Mouse (Mus musculus): ENCODE data around the gene Brdt.
"Not testable (repeated sequence)": the region's sequence is repeated elsewhere in the genome, so short reads cannot be mapped to it uniquely, and the experiment has no call there.

Gene Brdt

GRCm38 (mm10) chr5:107342891-107343290 lies 11.9 kb downstream of the Brdt start:
- no peak for DNase-seq

- DNase-seq: peak; percentile 9
These were observed 15.3 kb downstream of the Brdt start for GRCm38 (mm10) chr5:107346214-107346613.

DNA sequence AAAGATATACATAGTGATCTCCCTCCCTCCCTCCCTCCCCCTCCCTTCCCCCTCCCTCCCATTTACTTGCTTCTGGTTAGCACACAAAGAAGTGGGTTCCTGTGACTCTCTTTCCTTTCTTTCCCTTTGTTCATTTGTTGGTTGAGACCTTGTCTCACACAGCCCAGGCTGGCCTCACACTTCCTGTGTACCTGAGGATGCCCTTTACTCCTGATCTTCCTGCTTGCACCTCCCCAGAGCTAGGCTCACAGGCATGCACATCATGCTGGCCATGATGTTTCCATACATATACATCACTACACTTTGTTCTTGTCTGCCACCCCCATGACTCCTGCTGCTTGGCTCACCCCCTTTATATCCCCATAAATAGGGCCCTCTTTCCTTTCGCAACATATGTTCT lies 21.6 kb downstream of the Brdt start:
- no peak for DNase-seq

DNA sequence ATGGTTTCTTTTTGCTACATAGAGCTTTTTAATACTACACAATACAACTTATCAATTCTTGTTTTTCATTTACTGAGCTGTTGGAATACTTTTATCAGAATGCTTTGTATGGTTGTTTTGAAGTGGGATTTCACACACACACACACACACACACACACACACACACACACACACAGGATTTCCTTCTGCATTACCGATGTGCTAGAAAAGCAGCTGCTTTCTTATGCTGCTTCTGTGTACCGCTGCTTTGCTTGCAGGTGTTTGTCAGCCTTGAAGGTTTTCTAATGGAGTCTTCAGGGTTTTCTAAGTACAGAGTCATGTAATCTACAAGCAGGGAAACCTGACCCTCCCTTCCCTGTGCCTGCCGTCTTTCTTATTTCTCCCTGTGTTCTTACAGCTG lies 23.0 kb downstream of the Brdt start:
- DNase-seq: no peak

- peak; percentile 11 for DNase-seq
These were observed 24.8 kb downstream of the Brdt start for GRCm38 (mm10) chr5:107355801-107356200.

DNA sequence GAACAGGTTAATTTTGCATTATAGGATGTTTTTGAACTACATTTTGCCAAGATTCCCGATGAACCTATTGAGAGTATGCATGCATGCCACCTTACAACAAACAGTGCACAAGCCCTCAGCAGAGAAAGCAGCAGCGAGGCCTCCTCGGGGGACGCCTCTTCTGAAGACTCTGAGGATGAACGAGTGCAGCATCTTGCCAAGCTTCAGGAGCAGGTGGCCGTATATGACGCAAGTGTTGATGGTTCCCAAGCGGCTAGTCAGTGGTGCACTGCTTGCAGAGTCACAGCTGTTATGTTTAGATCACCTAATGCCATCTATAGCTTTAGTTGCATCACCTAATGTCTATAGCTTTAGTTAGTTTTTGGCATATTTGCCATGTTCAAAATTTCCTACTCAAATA lies 26.8 kb downstream of the Brdt start:
- DNase-seq: no peak

- peak; percentile 89 for DNase-seq
These were observed 28.6 kb downstream of the Brdt start for GRCm38 (mm10) chr5:107359395-107360053.

- DNase-seq: peak; percentile 4
These were observed 29.2 kb downstream of the Brdt start for GRCm38 (mm10) chr5:107360054-107360730.

GRCm38 (mm10) chr5:107370040-107370439 lies 39.1 kb downstream of the Brdt start:
- no peak for DNase-seq

DNA sequence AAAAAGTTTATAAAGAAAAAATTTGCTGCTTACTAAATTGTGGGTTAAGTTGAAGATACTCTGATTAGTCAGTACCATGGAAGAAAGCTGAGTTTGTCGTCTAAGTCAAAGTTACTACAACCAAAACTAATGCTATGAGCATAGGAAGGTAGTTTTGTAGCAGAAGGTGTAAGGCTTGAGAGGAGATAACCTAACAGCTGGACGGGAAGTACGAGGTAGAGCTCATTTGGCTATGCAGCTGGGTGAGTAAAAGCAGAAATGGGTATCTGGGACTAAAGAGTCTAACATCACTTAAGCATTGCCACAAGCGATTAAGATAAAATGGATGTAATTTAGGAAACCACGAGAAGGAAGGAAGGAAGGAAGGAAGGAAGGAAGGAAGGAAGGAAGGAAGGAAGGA lies 40.4 kb downstream of the Brdt start:
- DNase-seq: no peak

DNA sequence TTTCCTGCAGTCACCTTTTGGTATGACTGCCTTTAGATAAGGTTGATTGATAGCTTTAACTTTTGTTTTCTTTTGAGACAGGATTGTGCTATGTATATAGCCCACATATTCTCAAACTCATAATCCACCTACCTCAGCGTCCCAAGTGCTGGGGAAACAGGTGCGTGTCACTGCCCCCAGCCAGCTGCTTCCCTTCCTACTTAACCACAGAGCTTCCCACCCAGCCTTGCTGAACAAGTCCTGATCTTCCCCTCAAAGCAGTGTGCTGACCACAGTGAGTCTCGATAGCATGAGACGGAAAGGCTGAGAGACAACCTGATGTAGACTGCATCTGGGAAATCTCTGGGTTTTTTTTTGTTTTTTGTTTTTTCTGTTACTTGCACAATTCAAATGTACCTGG lies 42.3 kb downstream of the Brdt start:
- no peak for DNase-seq

DNA sequence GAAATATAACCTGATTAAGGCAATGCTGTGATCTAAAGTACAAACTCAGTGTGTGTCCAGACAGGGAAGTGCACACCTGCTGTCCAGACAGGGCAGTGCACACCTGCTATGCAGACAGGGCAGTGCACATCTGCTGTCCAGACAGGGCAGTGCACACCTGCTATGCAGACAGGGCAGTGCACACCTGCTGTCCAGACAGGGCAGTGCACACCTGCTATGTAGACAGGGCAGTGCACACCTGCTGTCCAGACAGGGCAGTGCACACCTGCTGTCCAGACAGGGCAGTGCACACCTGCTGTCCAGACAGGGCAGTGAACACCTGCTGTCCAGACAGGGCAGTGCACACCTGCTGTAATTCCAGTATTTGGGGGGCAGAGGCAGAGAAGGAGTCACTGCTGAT lies 55.5 kb downstream of the Brdt start:
- not testable (repeated sequence) for DNase-seq

- no peak for DNase-seq
These were observed 56.8 kb downstream of the Brdt start for GRCm38 (mm10) chr5:107387788-107388187.

DNA sequence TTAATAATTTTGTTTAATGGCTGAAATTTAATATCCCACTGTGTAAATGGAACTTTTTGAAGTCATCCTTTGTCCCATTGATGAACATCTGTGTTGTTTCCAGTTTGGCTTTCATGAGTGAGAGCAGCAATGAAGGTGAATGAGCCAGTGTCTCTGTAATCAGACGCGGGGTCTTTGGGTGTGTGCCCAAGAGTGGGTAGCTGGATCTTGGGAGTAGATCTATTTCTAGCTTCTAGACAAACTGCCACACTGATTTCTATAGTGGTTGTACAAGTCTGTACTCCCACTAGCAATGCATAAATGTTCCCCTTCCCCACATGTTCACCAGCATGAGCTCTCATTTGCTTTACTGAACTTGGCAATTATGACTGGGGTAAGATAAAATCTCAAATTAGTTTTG lies 58.4 kb downstream of the Brdt start:
- DNase-seq: no peak

DNA sequence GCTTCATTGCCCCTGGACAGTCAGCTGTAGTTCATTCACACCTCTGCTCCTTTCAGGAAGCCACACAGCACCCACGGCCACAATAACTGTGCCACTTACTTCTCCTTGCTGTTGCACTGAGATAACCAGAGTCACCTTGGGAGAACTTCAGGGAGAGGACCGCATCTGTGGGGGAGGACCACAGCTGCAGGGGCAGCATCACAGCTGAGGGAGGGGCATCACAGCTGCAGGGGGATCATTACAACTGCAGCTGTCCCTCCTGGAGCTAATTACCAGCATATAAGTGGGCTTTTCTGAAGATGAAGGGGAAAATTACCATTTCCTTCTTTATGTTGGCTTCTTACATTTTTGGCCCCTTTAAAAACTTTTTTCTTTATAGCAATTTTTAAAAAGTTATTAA lies 63.5 kb downstream of the Brdt start:
- DNase-seq: no peak

DNA sequence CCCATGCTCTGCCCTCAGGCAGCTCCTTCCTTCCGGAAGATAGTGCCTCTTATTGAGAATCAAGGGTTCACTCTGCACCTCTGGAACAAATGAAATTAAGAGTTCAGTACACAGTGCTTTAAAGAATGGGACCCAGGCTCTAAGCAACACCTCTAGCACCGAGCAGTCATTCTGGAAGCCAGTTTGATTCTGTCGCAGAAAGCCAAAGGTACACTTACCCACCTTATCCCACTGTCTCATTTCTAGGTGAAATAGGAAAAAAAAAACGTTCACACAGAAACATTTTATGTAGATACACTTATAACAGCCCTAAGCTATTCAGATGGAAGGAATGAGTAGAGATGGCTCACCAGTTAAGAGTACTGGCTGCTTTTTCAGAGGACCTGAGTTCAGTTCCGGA lies 71.5 kb downstream of the Brdt start, which contains the start of gene Ephx4:
Gene Ephx4 (plus strand): TSS at position 301 of the 400 bp plus-strand sequence.
- DNase-seq: no peak

- peak; percentile 11 for DNase-seq
These were observed 72.3 kb downstream of the Brdt start for GRCm38 (mm10) chr5:107403011-107403946.

GRCm38 (mm10) chr5:107403947-107404684 lies 73.2 kb downstream of the Brdt start:
- DNase-seq: no peak

DNA sequence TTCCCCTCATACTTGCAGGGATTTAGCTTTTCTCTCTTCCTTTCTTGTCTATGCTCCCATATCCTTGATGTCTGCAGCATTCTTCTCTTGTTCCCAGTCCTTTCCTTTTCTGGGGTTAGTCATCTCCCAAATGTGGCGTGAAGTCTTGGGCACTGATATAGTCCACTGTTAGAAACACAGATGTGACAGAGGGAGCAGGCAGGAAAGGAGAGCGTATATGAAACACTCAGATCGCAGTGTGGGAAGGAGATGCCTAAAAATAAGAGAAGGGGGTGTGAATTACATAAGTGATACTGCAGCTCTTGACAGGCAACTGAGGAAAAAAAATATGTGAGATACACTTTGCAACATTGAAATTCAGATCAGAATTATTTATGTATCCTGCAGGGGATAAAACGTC lies 74.4 kb downstream of the Brdt start:
- no peak for DNase-seq

- DNase-seq: no peak
These were observed 79.3 kb downstream of the Brdt start for GRCm38 (mm10) chr5:107410305-107410704.

DNA sequence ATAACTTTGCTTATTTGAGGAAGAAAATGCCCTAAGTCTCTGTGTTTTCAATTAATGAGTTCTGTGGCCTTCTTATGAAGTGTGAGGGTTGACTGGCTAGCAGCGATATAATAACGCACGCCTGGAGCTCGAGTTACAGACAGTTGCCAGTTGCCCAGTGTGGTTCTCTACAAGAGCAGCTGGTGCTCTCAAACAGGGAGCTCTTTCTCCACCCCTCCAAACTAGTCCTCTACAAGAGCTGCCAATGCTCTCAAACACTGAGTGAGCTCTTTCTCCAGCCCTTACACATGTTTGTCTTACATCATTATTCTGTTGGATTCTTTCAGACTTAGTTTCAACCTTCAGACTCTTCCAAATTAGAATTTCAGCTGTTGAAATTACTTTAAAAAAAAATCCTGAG lies 80.4 kb downstream of the Brdt start:
- DNase-seq: no peak

DNA sequence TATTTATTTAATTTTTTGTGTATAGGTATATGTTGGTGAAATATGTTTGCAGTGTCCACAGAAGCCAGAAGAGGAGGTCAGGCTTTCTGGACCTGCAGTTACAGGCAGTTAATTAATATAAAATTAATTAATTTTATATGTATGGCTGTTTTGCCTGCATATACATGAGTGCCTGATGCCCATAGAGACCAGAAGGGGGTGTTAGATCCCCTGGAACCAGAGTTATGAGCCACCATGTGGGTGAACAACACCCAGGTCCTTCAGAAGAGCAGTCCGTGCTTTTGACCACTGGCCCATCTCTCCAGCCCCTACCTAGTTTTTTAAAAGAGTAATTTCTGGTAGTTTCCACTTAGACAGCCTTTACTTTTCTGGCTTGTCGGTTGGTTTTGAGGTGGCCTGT lies 81.3 kb downstream of the Brdt start:
- no peak for DNase-seq

GRCm38 (mm10) chr5:107415098-107415497 lies 84.1 kb downstream of the Brdt start:
- DNase-seq: no peak

Data from lung, postnatal 14 days (tissue).